Comparison of ENCODE assay signal across 14 mouse cellular contexts in the genomic region with DNA sequence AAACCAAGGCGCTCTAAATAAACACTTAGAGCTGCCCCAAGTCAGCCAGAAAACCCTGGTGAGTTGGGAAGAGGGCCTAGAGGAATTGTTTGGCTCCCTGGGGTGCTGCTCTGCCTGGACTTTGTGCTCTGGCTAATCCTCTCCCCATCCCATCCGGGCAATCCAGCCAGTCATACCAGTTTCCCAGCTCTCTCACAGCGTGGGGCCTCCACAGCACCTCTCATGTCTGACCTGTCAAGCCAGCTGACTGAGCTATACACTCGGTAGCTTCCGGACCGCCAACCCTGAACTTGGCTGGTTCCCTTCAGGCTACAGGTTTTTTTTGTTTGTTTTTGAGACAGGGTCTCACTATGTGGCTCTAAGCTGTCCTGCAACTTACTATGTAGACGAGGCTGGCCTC. TPM values are rescaled to one million over a fixed set of nuclear protein-coding genes. Genes with fewer than 3 reads are reported as not detected.
DNase-seq lines count a peak whose midpoint lies in the region; ATAC-seq lines count a peak whose summit lies in the region.
"Had no signal": no experiment of that assay in that cellular context is flagged by ENCODE, and none has a peak within 500 bp of the region (broad histone marks: within the 10 kb centered on the region; RNA-seq: fewer than 3 reads in every experiment).

No protein-coding gene starts in this region.

- no peak overlapping the region for H3K4me3 ChIP-seq in forebrain, embryonic 10.5 days
- H3K4me3 ChIP-seq in forebrain, embryonic 12.5 days (replicated peaks) = no peak overlapping the region
- no peak overlapping the region for H3K4me3 ChIP-seq in midbrain, embryonic 11.5 days (ENCODE audit: low read depth, low read length)
- H3K4me3 ChIP-seq in midbrain, embryonic 16.5 days (ENCODE audit: low read depth, low read length) = no peak overlapping the region
- no peak overlapping the region for H3K4me3 ChIP-seq in intestine, embryonic 14.5 days (ENCODE audit: low read depth, low read length)
- no peak overlapping the region for H3K4me3 ChIP-seq in stomach, embryonic 16.5 days (replicated peaks; ENCODE audit: low read length)
- H3K4me3 ChIP-seq: forebrain, embryonic 15.5 days; heart, embryonic 15.5 days; hindbrain, embryonic 12.5 days had no signal

- peaks cover 28% of the 10 kb centered on the region for H3K27me3 ChIP-seq in forebrain, embryonic 10.5 days (ENCODE audit: poor library complexity, severe bottlenecking)
- H3K27me3 ChIP-seq in forebrain, embryonic 12.5 days = 0 out of 2 replicates have a peak, but pooled peaks cover 5% of the 10 kb centered on the region
- no peaks in the 10 kb centered on the region for H3K27me3 ChIP-seq in midbrain, embryonic 11.5 days (ENCODE audit: control insufficient read depth, insufficient read depth, low read length)
- H3K27me3 ChIP-seq in midbrain, embryonic 16.5 days (ENCODE audit: control insufficient read depth, insufficient read depth, low read depth, low read length) = no peaks in the 10 kb centered on the region
- H3K27me3 ChIP-seq in intestine, embryonic 14.5 days (replicated peaks; ENCODE audit: control insufficient read depth, insufficient read depth, low read length) = no peaks in the 10 kb centered on the region
- H3K27me3 ChIP-seq in stomach, embryonic 16.5 days (ENCODE audit: control insufficient read depth, insufficient read depth, low read length) = no peaks in the 10 kb centered on the region
- H3K27me3 ChIP-seq: forebrain, embryonic 15.5 days; heart, embryonic 15.5 days had no signal

- H3K36me3 ChIP-seq in forebrain, embryonic 10.5 days (replicated peaks) = no peaks in the 10 kb centered on the region
- no peaks in the 10 kb centered on the region for H3K36me3 ChIP-seq in forebrain, embryonic 12.5 days (replicated peaks)
- H3K36me3 ChIP-seq in midbrain, embryonic 11.5 days (ENCODE audit: control insufficient read depth, insufficient read depth, low read length) = no peaks in the 10 kb centered on the region
- H3K36me3 ChIP-seq in midbrain, embryonic 16.5 days (ENCODE audit: control insufficient read depth, insufficient read depth, low read length) = no peaks in the 10 kb centered on the region
- no peaks in the 10 kb centered on the region for H3K36me3 ChIP-seq in intestine, embryonic 14.5 days (ENCODE audit: control insufficient read depth, insufficient read depth, low read length)
- H3K36me3 ChIP-seq in stomach, embryonic 16.5 days (ENCODE audit: control insufficient read depth, insufficient read depth, low read length) = no peaks in the 10 kb centered on the region
- H3K36me3 ChIP-seq: forebrain, embryonic 15.5 days; heart, embryonic 15.5 days; hindbrain, embryonic 12.5 days had no signal

- peaks cover 41% of the 10 kb centered on the region for H3K4me1 ChIP-seq in forebrain, embryonic 10.5 days
- peaks cover 28% of the 10 kb centered on the region for H3K4me1 ChIP-seq in forebrain, embryonic 12.5 days
- no peaks in the 10 kb centered on the region for H3K4me1 ChIP-seq in midbrain, embryonic 11.5 days (ENCODE audit: control insufficient read depth, insufficient read depth, low read length)
- peaks cover 12% of the 10 kb centered on the region for H3K4me1 ChIP-seq in midbrain, embryonic 16.5 days (ENCODE audit: control insufficient read depth, insufficient read depth, low read length)
- peaks cover 20% of the 10 kb centered on the region for H3K4me1 ChIP-seq in intestine, embryonic 14.5 days (replicated peaks; ENCODE audit: control insufficient read depth, insufficient read depth, low read length)
- peaks cover 19% of the 10 kb centered on the region for H3K4me1 ChIP-seq in stomach, embryonic 16.5 days (ENCODE audit: control insufficient read depth, insufficient read depth, low read length)

- WGBS in forebrain, embryonic 10.5 days = 7% methylated on average over 7 of the region's 7 CpGs
- 11% methylated on average over 7 of the region's 7 CpGs for WGBS in forebrain, embryonic 12.5 days
- WGBS in midbrain, embryonic 11.5 days = 7% methylated on average over 7 of the region's 7 CpGs
- 10% methylated on average over 7 of the region's 7 CpGs for WGBS in midbrain, embryonic 16.5 days
- 18% methylated on average over 7 of the region's 7 CpGs for WGBS in intestine, embryonic 14.5 days
- WGBS in stomach, embryonic 16.5 days = 23% methylated on average over 7 of the region's 7 CpGs

- H3K27ac ChIP-seq in forebrain, embryonic 10.5 days = peak overlapping the region; percentile 46
- no peak overlapping the region for H3K27ac ChIP-seq in forebrain, embryonic 12.5 days
- H3K27ac ChIP-seq in midbrain, embryonic 11.5 days (ENCODE audit: low read depth, low read length) = no peak overlapping the region
- no peak overlapping the region for H3K27ac ChIP-seq in midbrain, embryonic 16.5 days (ENCODE audit: low read length)
- peak overlapping the region; percentile 51 for H3K27ac ChIP-seq in intestine, embryonic 14.5 days (ENCODE audit: low read depth)
- peak overlapping the region; percentile 78 for H3K27ac ChIP-seq in stomach, embryonic 16.5 days (ENCODE audit: low read length)
- H3K27ac ChIP-seq: forebrain, embryonic 15.5 days; heart, embryonic 15.5 days; hindbrain, embryonic 12.5 days had no signal

- no peak overlapping the region for H3K9ac ChIP-seq in forebrain, embryonic 12.5 days
- H3K9ac ChIP-seq in midbrain, embryonic 11.5 days (ENCODE audit: low read length) = no peak overlapping the region
- no peak overlapping the region for H3K9ac ChIP-seq in midbrain, embryonic 16.5 days (ENCODE audit: low read depth, low read length)
- no peak overlapping the region for H3K9ac ChIP-seq in intestine, embryonic 14.5 days (ENCODE audit: low read length)
- H3K9ac ChIP-seq in stomach, embryonic 16.5 days (ENCODE audit: low read length) = peak overlapping the region; percentile 31
- H3K9ac ChIP-seq: forebrain, embryonic 15.5 days; heart, embryonic 15.5 days; hindbrain, embryonic 12.5 days had no signal

- no peak for ATAC-seq in forebrain, embryonic 12.5 days (ENCODE audit: low FRiP score)
- ATAC-seq in midbrain, embryonic 11.5 days (ENCODE audit: low FRiP score) = no peak
- no peak for ATAC-seq in midbrain, embryonic 16.5 days
- peak; percentile 89 for ATAC-seq in intestine, embryonic 14.5 days (replicated peaks; ENCODE audit: low FRiP score, low TSS enrichment, low read depth)
- peak; percentile 82 for ATAC-seq in stomach, embryonic 16.5 days (ENCODE audit: insufficient read depth, low FRiP score)
- ATAC-seq: forebrain, embryonic 15.5 days had no signal

- intact Hi-C loops in left cerebral cortex, postnatal 10 days (cut with DNase I) = no loop called here

- DNase-seq in forebrain, embryonic 10.5 days (ENCODE audit: extremely low spot score, low spot score) = no peak
- DNase-seq in midbrain, embryonic 11.5 days (ENCODE audit: low spot score, missing footprints) = peak; percentile 69
- DNase-seq in intestine, embryonic 14.5 days (ENCODE audit: low spot score) = peak; percentile 75
- no peak for DNase-seq in ovary, adult 18-20 months (ENCODE audit: low spot score)
- DNase-seq in left cerebral cortex, postnatal 10 days (ENCODE audit: extremely low spot score in 1 of 2, low spot score in 2 of 2) = no peak
- DNase-seq: adrenal gland, postnatal 10 days; gastrocnemius, postnatal 14 days; right cerebral cortex, postnatal 14 days had no signal

- no peak overlapping the region for H3K4me2 ChIP-seq in forebrain, embryonic 12.5 days
- no peak overlapping the region for H3K4me2 ChIP-seq in midbrain, embryonic 11.5 days
- no peak overlapping the region for H3K4me2 ChIP-seq in midbrain, embryonic 16.5 days (ENCODE audit: low read length)
- no peak overlapping the region for H3K4me2 ChIP-seq in intestine, embryonic 14.5 days (ENCODE audit: low read length)
- H3K4me2 ChIP-seq in stomach, embryonic 16.5 days (ENCODE audit: low read depth, low read length) = no peak overlapping the region
- H3K4me2 ChIP-seq: forebrain, embryonic 15.5 days; heart, embryonic 15.5 days; hindbrain, embryonic 12.5 days had no signal

- H3K9me3 ChIP-seq in forebrain, embryonic 10.5 days = peaks cover 8% of the 10 kb centered on the region
- H3K9me3 ChIP-seq in forebrain, embryonic 12.5 days = peaks cover 5% of the 10 kb centered on the region; the same call in 1 of the 2 replicates
- peaks cover 3% of the 10 kb centered on the region for H3K9me3 ChIP-seq in midbrain, embryonic 11.5 days (ENCODE audit: control insufficient read depth, low read length)
- no peaks in the 10 kb centered on the region for H3K9me3 ChIP-seq in midbrain, embryonic 16.5 days (replicated peaks; ENCODE audit: control insufficient read depth, low read length, poor library complexity, severe bottlenecking)
- H3K9me3 ChIP-seq in intestine, embryonic 14.5 days (ENCODE audit: control insufficient read depth, low read length) = no peaks in the 10 kb centered on the region
- H3K9me3 ChIP-seq in stomach, embryonic 16.5 days (replicated peaks; ENCODE audit: control insufficient read depth, low read length) = no peaks in the 10 kb centered on the region
- H3K9me3 ChIP-seq: forebrain, embryonic 15.5 days; heart, embryonic 15.5 days had no signal

RNA-seq across cellular contexts. Expression of a gene that starts 24.5 kb away (rescaled TPM):
- polyA plus RNA-seq in forebrain, embryonic 10.5 days (2016; fragmentation: Nextera tagmentation; extraction: Ambion mirVana) = 6.2 and 6.4 TPM in 2 replicates
- polyA plus RNA-seq in forebrain, embryonic 12.5 days (2016; fragmentation: Nextera tagmentation; extraction: Ambion mirVana) = 10.5 and 10.7 TPM in 2 replicates
- polyA plus RNA-seq in midbrain, embryonic 11.5 days (2014; fragmentation: Nextera tagmentation; extraction: Ambion mirVana) = 9.9 and 10.8 TPM in 2 replicates
- 35.9 and 37.5 TPM in 2 replicates for polyA plus RNA-seq in midbrain, embryonic 16.5 days (2015; fragmentation: Nextera tagmentation; extraction: Ambion mirVana)
- 8.9 and 11.6 TPM in 2 replicates for polyA plus RNA-seq in intestine, embryonic 14.5 days (2014; fragmentation: Nextera tagmentation; extraction: Ambion mirVana)
- polyA plus RNA-seq in stomach, embryonic 16.5 days (2015; fragmentation: Nextera tagmentation; extraction: Ambion mirVana) = 13.1 and 15.2 TPM in 2 replicates
- total RNA-seq in left cerebral cortex, postnatal 10 days (2021) = 10 to 100 TPM; 86.8 to 91.8 TPM

Comparison
In these comparisons a context has a peak if more than half of its experiments do, and no peak if none do; other contexts are left out.
1. H3K27ac ChIP-seq: peak in forebrain, embryonic 10.5 days (single experiment), intestine, embryonic 14.5 days (single experiment) and stomach, embryonic 16.5 days (single experiment); none in forebrain, embryonic 12.5 days (single experiment), midbrain, embryonic 11.5 days (single experiment) and midbrain, embryonic 16.5 days (single experiment).
2. DNase-seq: peak in midbrain, embryonic 11.5 days (single experiment) and intestine, embryonic 14.5 days (single experiment); none in forebrain, embryonic 10.5 days (single experiment), ovary, adult 18-20 months (single experiment) and left cerebral cortex, postnatal 10 days (0 of 2).
3. ATAC-seq: peak in intestine, embryonic 14.5 days (single experiment) and stomach, embryonic 16.5 days (single experiment); none in forebrain, embryonic 12.5 days (single experiment), midbrain, embryonic 11.5 days (single experiment) and midbrain, embryonic 16.5 days (single experiment).